Mouse (Mus musculus) megakaryocyte, adult 5-6 weeks (primary cell): Measurements from ENCODE around the gene Agap1. TPM values are rescaled to one million over a fixed set of nuclear protein-coding genes. Genes with fewer than 3 reads are reported as not detected.
A peak's percentile ranks its signal among the peaks of the same experiment; 100 is the strongest.

Source experiments
- ATAC-seq: 2 replicates; pipeline ENCODE4 v1.8.0; 2016; ENCODE audit warnings: mild to moderate bottlenecking, inconsistent platforms; ENCODE audit not compliant: poor library complexity, severe bottlenecking
- total RNA-seq, 2 experiments: library from RNA; stranded (forward) in 1 of 2; stranded (reverse) in 1 of 2; fragments of 153-499, 151-499 nt in 1 of 2; fragments of 221-1000, 200-1000 nt in 1 of 2; gene quantifications; 2 replicates each; pipeline versions ENCODE4 v1.2.3 to v1.2.4; 2015 to 2017

The Agap1 gene
- total RNA-seq, 2 experiments from 2014 or later, result 4.0 to 7.9 TPM

DNA sequence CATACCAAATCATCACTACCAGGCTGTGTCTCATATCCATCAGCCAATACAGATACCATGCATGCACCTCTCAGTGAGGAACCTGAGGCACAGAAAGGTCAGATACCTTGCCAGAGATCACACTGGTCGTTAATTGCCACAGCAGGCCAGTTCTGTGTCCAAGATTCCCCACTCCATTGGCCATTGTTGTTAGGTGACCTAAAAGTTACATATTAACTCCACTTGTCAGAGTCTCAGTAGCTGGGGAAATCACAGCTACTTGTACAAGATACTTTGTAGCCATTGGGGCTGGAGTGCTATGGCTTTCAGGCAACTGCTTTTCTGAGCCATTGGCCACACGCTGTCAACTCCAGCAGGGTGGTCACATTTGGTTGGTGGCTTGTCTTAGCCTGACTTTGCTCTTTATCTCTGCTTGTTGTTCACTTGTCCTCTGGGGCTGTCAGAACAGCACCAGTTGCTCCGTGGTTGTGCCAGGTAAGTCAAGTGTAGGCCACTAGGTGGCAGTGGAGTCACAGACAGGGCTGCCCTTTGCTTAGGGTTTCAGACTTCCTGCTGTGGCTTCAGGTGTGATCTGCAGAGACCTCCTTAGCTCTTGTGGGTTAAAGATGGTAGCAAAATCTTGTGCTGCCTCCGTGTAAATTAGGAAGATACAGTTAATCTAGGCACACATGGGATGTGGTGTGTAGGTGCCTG is 191.9 kb downstream of the Agap1 start:
- peak; percentile 75 for ATAC-seq

GRCm38 (mm10) chr1:89647505-89647904 is 192.9 kb downstream of the Agap1 start:
- no peak for ATAC-seq

DNA sequence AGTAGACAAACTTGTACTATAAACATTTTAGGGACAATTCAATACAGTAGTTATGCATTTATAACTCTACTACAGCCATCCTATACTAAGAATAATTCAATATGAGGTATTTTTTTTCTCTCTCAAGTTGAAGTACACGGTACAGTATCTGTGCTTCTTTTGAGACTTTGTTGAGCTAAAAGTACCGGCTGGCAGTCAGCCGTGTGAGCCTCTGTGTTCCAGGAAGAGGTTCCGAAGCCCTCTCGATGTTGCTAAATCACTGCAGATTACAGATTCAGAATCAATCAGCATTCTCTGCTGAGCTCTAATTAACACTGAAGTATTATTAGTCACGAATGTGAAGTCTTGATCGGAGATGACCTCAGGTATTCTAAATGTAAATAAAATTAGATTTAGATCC is 196.0 kb downstream of the Agap1 start:
- no peak for ATAC-seq

DNA sequence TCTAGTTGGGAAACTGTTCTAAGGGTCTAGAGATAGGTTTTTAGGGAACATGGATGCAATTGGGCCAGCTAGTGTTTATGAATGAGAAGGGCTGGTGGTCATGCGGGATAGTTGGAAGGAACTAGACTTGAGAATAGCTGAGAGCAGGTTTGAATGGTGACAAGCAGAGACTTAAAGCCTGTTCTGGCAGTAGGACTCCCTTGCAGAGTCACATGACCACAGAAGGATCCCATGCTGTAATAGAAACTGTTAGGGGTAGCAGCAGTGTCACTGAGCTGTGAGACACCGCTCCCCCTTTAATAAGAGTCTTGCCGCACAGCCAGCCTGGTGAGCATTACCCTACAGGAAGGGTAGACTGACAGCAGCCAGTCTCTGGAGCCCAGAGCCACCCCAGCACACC is 201.6 kb downstream of the Agap1 start:
- no peak for ATAC-seq

DNA sequence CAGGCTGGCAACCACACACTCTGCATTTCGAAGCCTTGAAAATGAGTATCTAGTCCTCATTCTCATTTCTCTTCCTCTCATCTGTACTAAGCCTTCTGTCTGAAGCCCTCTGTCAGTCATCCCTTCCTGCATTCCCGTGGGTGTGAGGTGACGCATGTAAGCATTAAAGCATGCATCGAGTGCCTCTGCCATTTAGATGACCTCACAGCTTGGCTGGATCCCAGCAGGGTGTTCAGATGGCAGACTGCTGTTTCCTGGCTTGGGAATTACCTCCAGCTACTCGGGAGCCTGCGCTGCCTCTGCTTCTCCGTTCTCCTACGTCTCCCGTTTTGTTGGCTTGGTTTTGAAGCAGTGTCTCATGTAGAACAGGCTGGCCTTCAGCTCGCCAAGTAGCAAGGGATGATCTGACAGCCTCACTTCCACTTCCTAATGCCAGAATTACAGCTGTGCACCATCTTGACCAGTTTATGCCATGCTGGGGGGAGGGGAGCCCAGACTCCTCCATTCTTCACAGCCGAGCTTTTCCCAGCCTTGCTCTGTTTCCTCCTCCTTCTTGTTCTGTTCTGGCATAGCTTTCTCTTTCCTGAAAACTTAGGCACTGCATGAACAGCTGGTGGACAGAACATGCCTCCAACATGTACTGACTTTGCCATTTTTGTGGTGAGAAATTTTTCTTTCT is 202.2 kb downstream of the Agap1 start:
- no peak for ATAC-seq

DNA sequence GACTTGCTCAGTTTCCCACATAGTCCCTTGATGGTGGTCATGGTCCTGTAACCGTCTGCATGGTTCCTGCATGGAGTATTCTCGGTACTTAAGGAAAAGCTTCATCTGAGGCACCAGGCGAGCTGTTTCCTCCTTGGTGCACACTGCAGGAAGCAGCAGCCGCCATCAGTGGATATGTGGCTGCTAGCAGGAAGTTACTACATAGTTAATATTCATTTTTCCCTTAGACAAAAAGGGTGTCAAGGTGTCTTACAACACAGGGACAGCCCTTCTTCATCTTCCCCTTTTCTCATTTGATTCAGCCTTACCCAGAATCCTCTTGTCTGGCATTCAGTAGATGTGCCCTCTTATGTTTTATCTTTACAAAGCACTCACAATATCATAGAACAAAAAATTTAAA is 206.2 kb downstream of the Agap1 start:
- peak; percentile 93 for ATAC-seq

DNA sequence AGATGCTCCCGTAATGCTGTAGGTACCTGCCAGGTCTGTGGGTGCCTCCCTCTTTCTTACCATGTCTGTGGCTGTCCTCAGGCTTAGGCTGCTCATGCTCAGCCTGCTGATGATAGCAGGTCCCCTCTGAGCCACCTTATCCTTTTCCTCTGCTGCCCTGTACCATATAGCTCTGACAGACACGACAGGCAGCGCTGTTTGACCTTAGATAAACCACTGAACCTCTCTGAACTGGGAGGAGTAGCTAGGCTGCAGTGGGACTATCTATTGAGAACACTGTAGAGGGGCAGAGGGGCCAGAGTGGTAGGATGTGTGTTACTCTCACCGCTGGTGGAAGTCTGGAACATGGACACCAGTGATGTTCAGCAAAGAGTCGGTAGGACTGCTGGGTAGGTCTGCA is 211.5 kb downstream of the Agap1 start:
- ATAC-seq, result no peak

DNA sequence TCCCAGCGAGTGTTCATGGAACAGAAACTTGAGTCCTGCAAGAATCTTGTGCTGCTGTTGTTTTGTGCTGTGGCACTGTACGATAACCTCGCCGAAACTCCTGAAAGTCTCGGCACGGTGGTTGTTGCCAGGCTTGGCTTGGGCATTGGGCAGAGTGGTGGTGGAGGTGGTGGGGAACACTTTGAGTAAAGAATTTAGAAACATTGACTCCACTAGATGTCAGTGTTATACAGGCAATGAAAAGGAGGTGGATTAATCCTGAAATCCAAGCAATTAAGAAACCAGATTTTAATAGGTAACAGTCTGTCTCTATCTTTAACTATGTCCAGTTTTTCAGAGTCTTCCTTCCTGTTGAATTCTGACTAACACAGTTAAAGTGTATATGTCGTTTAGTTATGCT is 212.8 kb downstream of the Agap1 start:
- no peak for ATAC-seq

DNA sequence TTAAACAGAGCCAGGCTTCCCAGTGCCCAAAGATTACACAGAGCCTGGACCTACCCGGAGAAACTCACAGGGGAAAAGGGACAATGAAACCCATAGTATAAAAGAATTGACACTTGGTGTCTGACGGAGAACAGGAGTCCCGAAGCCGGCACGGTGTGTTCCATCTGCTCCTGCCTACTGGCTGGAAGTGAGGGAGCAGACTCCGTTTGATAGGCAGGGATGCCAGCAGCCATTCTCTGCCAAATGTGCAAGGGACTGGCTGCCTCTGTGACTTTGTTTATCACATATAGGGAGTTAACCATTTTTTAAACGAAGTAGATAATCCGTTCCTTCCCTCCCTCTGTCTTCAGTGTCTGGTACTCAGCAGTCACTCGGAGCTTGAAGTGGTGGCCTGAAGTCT is 214.0 kb downstream of the Agap1 start:
- no peak for ATAC-seq

DNA sequence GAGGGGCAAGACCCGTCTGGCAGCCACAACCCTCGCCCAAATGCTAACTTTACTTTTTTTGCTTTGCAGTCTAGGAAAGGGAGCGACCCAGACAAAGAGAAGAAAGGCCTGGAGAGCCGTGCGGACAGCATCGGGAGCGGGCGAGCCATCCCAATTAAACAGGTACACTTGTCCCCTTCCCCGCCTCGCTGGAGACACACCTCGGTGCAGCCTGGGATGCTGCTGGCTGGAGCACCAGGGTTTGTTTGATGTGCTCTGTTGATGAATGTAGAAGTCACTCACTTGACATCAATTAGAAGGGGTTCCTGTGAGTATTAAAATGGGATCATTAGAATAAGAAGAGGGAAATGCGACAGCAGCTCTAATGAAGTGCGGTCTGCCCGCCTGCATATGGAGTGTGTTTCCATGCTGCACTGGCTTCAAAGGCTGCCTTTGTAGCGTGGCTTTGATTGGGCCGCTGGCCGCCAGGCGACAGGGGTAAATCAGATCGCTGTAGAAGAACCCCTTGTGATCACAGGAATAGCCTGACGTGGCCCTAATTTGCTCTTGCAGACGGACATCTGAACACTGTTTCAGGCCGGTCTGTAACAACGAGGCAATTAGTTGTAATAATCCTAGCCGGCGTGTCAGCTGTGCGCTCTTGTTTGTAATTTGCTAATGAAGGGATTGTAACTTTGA is 216.6 kb downstream of the Agap1 start:
- ATAC-seq, result no peak

DNA sequence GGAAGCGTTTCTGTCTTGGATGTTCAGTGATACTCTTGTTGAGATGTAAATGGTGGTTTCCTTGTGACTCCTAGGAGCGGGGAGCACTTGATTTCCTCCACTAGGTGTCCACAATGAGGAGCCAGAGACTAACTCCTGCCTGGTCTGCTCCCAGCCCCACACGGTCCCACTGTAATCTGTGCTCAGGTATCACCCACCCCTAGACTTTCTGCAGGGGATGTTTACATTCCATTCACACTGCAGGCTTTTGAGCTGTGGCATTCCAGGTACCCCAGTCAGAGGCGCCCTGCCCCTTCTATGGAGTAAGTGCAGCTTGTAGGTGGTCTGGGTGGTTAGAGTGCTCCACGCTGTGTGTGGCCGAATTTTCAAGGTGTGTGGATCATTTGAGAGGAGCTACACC is 218.5 kb downstream of the Agap1 start:
- ATAC-seq, result no peak

GRCm38 (mm10) chr1:89673686-89674085 is 219.1 kb downstream of the Agap1 start:
- ATAC-seq, result no peak

- no peak for ATAC-seq
Observed at GRCm38 (mm10) chr1:89674681-89675080, 220.1 kb downstream of the Agap1 start.

DNA sequence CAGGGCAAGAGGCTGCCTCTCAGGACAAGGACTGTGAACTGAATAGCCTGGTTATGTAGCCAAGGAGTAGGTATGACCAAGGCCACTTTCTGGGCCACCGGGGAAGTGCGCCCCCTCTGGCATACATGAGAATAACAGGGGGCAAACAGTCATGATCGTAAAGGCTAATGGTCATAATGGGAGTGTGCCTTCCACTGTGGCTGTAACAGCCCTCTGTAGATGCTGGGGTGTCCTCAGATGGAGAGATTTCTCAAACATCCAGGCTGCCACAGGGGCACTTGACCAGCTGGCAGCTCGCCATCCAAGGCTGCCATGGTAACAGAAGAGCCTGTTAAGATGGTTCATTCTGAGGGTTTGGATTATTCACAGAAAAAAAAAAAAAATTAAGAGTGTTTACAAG is 221.8 kb downstream of the Agap1 start:
- ATAC-seq, result peak; percentile 45; the same call in 1 of the 2 replicates

DNA sequence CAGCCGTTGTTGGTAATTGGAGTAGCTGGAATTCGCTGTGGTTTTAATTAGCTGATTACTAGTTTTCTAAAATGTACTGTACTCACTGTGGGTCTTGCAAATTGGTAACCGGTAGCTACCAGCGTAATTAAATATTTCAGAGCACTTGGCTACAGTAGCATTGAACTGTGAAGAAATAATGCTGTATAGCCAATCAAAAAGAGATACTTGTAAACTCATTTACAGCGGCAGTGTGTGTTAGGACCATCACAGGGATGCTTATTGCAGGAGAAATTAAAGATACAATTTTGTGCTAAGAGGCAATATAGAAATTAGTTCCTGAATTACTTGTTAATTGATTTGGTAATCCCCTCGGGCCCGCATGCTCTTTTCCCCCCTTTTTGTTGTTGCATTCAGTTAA is 226.1 kb downstream of the Agap1 start:
- ATAC-seq, result no peak

DNA sequence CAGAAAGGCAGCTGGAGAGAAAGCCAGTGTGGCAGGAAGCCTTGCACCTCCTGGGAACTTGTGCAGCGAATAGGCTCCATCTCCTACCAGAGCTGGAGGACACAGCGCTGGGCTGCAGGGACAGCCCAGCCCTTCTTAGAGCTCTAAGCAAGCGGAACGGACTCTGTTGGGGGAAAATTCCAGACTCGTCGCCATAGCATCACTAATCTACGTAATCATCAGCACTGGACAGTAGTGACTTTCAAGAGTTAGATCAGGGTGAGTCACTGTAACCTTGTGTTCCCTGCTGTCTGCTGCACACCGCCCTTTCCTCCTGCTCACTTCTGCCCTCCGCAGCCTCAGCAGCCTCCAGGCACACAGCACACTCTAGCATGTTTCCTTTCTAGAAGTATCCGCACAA is 234.3 kb downstream of the Agap1 start:
- ATAC-seq, result no peak

- no peak for ATAC-seq
Observed at GRCm38 (mm10) chr1:89689544-89690212, 235.1 kb downstream of the Agap1 start.

DNA sequence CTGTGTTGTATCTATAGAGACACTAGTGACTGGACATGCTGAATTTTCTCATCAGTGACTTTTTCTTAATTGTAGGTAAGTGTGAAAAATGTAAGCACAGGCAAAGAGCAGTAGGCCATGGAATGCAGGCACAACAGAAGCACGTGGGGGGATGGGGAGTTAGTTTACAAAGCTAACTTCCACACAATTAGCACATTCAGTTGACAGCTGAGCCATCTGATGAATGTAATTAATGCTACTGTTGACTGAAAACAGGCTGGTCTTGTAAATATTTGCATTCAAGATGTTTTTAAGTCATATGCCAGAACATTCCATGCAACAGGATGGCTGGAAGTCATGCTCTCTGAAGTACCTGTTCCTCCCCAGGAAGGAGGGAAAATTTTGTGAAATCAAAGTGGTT is 236.5 kb downstream of the Agap1 start:
- ATAC-seq, result no peak

- no peak for ATAC-seq
Observed at GRCm38 (mm10) chr1:89692420-89692819, 237.8 kb downstream of the Agap1 start.

DNA sequence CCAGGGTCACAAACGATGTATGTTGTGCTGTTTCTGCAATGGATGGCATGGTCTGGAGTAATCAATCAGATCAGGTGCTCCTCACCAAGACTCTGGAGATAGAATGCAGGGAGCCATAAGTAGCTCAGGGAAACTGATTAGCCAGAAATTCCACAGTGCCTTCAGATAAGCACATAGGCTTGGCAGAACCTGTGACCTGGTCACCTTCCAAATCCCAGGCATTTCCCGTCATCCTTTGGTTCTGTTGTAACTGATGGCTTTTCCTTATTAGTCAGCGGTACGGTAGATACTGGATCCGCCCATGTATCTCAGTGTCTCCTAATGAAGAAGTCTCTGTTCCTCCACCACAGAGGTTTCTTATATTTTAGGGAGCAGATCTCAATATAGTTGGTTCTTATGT is 240.3 kb downstream of the Agap1 start:
- no peak for ATAC-seq

DNA sequence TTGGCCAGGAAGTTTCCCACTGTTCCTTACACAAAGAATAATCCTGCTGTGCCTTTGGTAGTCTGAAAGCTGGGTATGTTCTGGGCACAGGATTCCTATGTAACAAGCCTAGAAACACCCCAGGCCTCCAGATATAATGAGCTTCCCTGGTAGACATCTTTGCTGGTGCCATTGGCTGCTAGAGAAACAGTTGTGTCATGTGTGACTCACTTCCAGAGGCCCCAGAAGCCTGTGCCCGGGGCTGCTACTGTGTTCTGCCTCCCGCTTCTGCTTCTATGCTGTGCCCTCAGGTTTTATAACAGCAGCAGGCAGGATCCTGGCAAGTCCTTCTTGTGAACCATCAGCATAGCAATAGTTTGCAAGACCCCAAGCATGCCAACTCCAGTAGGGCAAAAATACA is 242.6 kb downstream of the Agap1 start:
- no peak for ATAC-seq

DNA sequence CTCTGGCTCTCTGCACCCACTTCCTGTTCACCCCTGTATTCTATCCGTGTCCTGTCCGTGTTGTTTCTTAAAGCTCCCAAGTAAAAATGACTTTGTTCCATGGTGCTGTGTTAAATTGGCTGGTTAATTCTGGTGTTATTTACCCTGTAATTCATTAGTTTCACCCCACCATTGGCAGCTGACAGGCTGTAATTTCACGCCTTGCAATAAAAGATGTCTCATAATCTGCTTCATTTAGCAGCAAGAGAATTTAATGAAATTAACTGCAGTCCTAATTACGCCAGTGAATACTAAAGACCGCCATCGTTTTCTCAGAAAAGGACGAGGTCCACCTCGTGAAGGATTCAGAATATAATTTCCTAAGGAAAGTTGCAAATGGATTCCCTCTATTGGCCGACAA is 245.6 kb downstream of the Agap1 start:
- ATAC-seq, result no peak
